Mouse (Mus musculus) bone marrow macrophage, adult 2 months (primary cell): Measurements from ENCODE around the gene Ccdc6.

Source experiments
- CTCF ChIP-seq: IDR thresholded peaks from 2 replicates; pipeline ENCODE4 v1.5.1; 2012; ENCODE audit warnings: low read depth, mild to moderate bottlenecking, low read length, moderate library complexity
- POLR2A ChIP-seq: IDR thresholded peaks from 2 replicates; pipeline ENCODE4 v1.6.1; 2012; ENCODE audit warnings: mild to moderate bottlenecking, low read depth, low read length, borderline replicate concordance

- TF ChIP-seq CTCF, result no peak
- no peak for TF ChIP-seq POLR2A
Observed at GRCm38 (mm10) chr10:70123454-70123853, 26.5 kb downstream of the Ccdc6 start.
